Mouse (Mus musculus): Measurements from ENCODE around the gene Gm5475. TPM values are rescaled to one million over a fixed set of nuclear protein-coding genes. Genes with fewer than 3 reads are reported as not detected.

The Gm5475 gene
- polyA plus RNA-seq, 1 experiment, result 0.02 TPM

DNA sequence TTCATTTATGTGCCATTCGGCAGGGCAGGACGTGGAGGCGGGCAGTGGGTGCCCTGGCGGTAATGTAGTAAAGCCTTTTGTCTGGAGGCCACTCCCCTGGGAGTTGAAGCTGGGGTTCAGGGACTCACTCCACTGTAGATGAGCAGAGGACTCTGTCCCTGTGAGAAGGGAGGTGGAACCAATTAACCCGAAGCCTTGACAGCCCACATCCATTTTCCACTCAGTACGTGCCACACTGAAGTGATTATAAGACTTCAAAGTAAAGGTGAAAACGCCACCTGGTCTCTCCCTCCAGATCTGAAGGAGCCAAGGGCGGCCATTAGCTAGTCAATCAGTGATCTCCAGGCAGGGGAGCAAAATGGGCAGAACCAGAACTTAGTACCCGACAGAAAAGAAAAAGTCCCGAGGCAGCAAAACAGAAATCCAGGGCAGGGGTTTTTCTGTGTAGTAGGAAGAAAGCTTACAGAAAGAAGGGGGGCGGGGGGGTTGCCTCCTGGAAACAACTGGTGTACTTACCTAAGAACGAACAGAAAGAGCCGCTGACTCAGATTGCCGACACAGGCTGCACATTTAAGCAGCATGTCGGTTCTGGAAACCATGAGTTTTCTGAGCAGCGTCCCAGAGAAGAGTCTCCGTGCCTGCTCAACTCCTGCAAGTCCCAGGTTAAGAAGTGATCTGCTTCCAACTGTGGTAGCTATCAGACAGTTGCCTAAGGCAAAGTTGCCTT lies 2.6 kb downstream of the Gm5475 start, which contains the start of gene Slc11a2:
Gene Slc11a2 (minus strand): TSS at position 677 of the 727 bp plus-strand sequence.
- TF ChIP-seq FOSL1 (IDR thresholded peaks at IDR 0.05; ENCODE audit: insufficient read depth, low read length, poor library complexity, severe bottlenecking) (no peak), MAX (IDR thresholded peaks at IDR 0.05) (no peak), MYOD1 (IDR thresholded peaks at IDR 0.05; ENCODE audit: control insufficient read depth, insufficient read length, low read depth) (no peak), MYOG (IDR thresholded peaks at IDR 0.05; ENCODE audit: control insufficient read depth, extremely low read depth, insufficient read length) (no peak), CTCF (IDR thresholded peaks at IDR 0.05; ENCODE audit: control insufficient read depth, insufficient read depth, insufficient read length) (no peak), CEBPB (IDR thresholded peaks at IDR 0.05; ENCODE audit: low read depth) (no peak), USF1 (IDR thresholded peaks at IDR 0.05; ENCODE audit: low read depth) (no peak)
- H3ac ChIP-seq (ENCODE audit: control insufficient read depth, insufficient read length, low read depth), result peak within 1 kb of the TSS; percentile 10
- H3K36me3 ChIP-seq (ENCODE audit: control insufficient read depth, insufficient read depth), result no peaks in the 10 kb centered on the region
- H3K27me3 ChIP-seq (ENCODE audit: control insufficient read depth, insufficient read depth, insufficient read length), result no peaks in the 10 kb centered on the region
- peaks cover 20% of the 10 kb centered on the region for H3K79me3 ChIP-seq (ENCODE audit: low read depth)
- H3K4me3 ChIP-seq (ENCODE audit: insufficient read depth, poor library complexity, severe bottlenecking), result no peak within 1 kb of the TSS
- H3K79me2 ChIP-seq (ENCODE audit: control insufficient read depth, insufficient read depth), result peaks cover 32% of the 10 kb centered on the region

DNA sequence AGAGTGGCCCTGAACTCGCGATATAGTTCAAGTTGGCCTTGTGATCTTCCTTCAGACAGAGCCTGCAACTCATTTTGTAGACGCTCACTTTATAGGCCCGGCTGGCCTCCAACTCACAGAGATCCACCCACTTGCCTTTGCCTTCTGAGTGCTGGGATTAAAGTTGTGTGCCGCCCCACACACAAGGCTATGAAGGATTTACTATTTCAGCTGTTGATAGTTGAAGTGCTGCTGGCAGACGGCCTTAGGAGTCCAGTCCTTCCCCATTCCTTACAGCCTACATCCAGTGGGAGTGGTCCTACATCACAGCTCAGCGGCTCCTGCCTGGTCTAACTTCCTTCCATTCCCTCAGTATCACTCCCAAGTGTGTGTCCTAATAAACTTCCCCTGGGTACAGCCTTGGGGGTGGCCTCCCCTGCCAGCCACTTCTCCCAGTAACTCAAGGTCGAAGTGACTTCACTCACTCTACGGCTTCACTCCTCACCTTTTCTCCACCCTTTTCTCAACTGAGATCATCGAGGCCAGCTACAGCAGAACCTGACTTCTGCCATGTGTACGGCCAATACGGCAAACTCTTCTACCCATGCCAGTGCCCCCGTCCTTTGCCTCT lies 6.5 kb downstream of the Gm5475 start:
- Histone ChIP-seq H3ac (ENCODE audit: control insufficient read depth, insufficient read length, low read depth) (no peak overlapping the region), H3K79me3 (ENCODE audit: low read depth) (no peaks in the 10 kb centered on the region), H3K79me2 (ENCODE audit: control insufficient read depth, insufficient read depth) (no peaks in the 10 kb centered on the region), H3K36me3 (ENCODE audit: control insufficient read depth, insufficient read depth) (no peaks in the 10 kb centered on the region), H3K27me3 (ENCODE audit: control insufficient read depth, insufficient read depth, insufficient read length) (no peaks in the 10 kb centered on the region), H3K4me3 (ENCODE audit: insufficient read depth, poor library complexity, severe bottlenecking) (no peak overlapping the region)
- TF ChIP-seq CEBPB (IDR thresholded peaks at IDR 0.05; ENCODE audit: low read depth) (no peak), MAX (IDR thresholded peaks at IDR 0.05) (no peak), USF1 (IDR thresholded peaks at IDR 0.05; ENCODE audit: low read depth) (no peak), FOSL1 (IDR thresholded peaks at IDR 0.05; ENCODE audit: insufficient read depth, low read length, poor library complexity, severe bottlenecking) (no peak), MYOG (IDR thresholded peaks at IDR 0.05; ENCODE audit: control insufficient read depth, extremely low read depth, insufficient read length) (no peak), CTCF (IDR thresholded peaks at IDR 0.05; ENCODE audit: control insufficient read depth, insufficient read depth, insufficient read length) (no peak), MYOD1 (IDR thresholded peaks at IDR 0.05; ENCODE audit: control insufficient read depth, insufficient read length, low read depth) (no peak)

DNA sequence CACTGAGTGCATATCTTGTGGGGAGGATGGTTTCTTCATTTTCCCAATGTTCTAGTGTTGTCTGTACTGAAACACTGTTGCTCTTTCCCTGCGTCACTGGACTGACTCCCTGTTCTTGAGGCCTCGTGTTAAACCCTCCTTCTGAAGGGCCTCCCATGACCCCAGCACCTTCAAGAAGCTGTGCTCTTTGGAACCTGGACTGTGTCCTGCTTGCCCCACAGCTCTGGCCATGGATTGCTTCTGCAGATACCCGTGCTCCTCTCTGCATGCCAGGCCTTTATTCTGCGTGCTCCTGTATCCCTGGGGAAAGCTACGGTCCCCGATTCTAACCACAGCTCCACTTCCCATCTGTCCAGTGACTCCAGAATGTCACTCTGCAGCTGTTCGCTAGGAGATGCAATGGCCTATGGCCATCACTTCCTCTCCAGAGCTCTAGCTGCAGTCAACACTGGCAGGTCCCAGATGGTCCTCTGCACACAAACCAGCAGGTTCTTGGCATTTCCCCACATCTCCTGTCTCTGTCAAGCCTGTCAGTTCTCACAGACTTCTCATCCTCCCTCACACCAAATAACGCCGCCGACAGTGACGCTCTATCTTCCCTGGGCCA lies 8.1 kb downstream of the Gm5475 start:
- H3K79me3 ChIP-seq (ENCODE audit: low read depth), result no peaks in the 10 kb centered on the region
- H3ac ChIP-seq (ENCODE audit: control insufficient read depth, insufficient read length, low read depth), result no peak overlapping the region
- no peak overlapping the region for H3K4me3 ChIP-seq (ENCODE audit: insufficient read depth, poor library complexity, severe bottlenecking)
- TF ChIP-seq MYOD1 (IDR thresholded peaks at IDR 0.05; ENCODE audit: control insufficient read depth, insufficient read length, low read depth) (no peak), MAX (IDR thresholded peaks at IDR 0.05) (no peak), CTCF (IDR thresholded peaks at IDR 0.05; ENCODE audit: control insufficient read depth, insufficient read depth, insufficient read length) (no peak), MYOG (IDR thresholded peaks at IDR 0.05; ENCODE audit: control insufficient read depth, extremely low read depth, insufficient read length) (no peak), USF1 (IDR thresholded peaks at IDR 0.05; ENCODE audit: low read depth) (no peak), FOSL1 (IDR thresholded peaks at IDR 0.05; ENCODE audit: insufficient read depth, low read length, poor library complexity, severe bottlenecking) (no peak), CEBPB (IDR thresholded peaks at IDR 0.05; ENCODE audit: low read depth) (no peak)
- no peaks in the 10 kb centered on the region for H3K27me3 ChIP-seq (ENCODE audit: control insufficient read depth, insufficient read depth, insufficient read length)
- H3K36me3 ChIP-seq (ENCODE audit: control insufficient read depth, insufficient read depth), result no peaks in the 10 kb centered on the region
- H3K79me2 ChIP-seq (ENCODE audit: control insufficient read depth, insufficient read depth), result no peaks in the 10 kb centered on the region

DNA sequence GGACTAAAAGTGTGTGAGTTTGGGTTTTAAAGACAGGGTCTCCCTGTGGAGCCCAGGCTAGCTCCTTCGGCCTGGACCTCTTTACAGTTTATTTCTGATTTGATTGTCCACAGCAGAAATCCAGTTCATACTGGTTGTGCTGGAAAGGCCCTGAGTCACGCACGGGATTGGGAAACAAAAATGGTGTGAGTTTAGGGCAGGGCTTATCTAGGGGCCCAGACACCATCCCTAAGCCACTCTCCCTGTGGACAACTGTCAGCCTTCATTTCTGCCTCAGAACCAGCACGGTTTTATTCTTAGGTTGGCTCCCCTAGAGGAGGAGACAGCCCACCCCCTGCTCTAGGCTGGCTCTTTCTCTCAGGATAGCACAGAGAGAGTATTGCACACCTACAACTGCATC lies 11.3 kb downstream of the Gm5475 start:
- H3K36me3 ChIP-seq (ENCODE audit: control insufficient read depth, insufficient read depth), result no peaks in the 10 kb centered on the region
- no peaks in the 10 kb centered on the region for H3K79me2 ChIP-seq (ENCODE audit: control insufficient read depth, insufficient read depth)
- H3K79me3 ChIP-seq (ENCODE audit: low read depth), result no peaks in the 10 kb centered on the region
- H3ac ChIP-seq (ENCODE audit: control insufficient read depth, insufficient read length, low read depth), result no peak overlapping the region
- TF ChIP-seq USF1 (IDR thresholded peaks at IDR 0.05; ENCODE audit: low read depth) (no peak), MYOG (IDR thresholded peaks at IDR 0.05; ENCODE audit: control insufficient read depth, extremely low read depth, insufficient read length) (no peak), MYOD1 (IDR thresholded peaks at IDR 0.05; ENCODE audit: control insufficient read depth, insufficient read length, low read depth) (no peak), CEBPB (IDR thresholded peaks at IDR 0.05; ENCODE audit: low read depth) (no peak), FOSL1 (IDR thresholded peaks at IDR 0.05; ENCODE audit: insufficient read depth, low read length, poor library complexity, severe bottlenecking) (no peak), CTCF (IDR thresholded peaks at IDR 0.05; ENCODE audit: control insufficient read depth, insufficient read depth, insufficient read length) (no peak), MAX (IDR thresholded peaks at IDR 0.05) (no peak)
- peaks cover 4% of the 10 kb centered on the region for H3K27me3 ChIP-seq (ENCODE audit: control insufficient read depth, insufficient read depth, insufficient read length)
- no peak overlapping the region for H3K4me3 ChIP-seq (ENCODE audit: insufficient read depth, poor library complexity, severe bottlenecking)

DNA sequence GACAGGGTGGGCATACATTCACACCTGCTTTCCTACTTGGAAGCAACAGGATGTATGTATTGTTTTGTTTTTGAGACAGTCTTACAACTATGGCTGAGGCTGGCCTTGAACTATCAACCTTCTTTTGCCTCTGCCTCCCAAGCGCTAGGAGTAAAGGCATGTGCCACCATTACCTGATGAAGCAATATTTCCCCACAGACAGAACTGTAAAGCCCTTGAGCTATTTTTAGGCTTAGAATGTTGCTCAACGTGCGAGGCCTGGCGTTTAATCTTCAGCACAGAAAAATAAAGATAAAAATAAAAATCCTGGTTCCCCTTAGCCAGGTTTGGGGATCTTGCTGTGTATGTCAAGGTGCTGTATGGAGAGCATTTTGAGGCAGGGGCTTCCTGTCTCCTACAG lies 14.2 kb downstream of the Gm5475 start:
- Histone ChIP-seq H3K4me3 (ENCODE audit: insufficient read depth, poor library complexity, severe bottlenecking) (no peak overlapping the region), H3ac (ENCODE audit: control insufficient read depth, insufficient read length, low read depth) (no peak overlapping the region), H3K27me3 (ENCODE audit: control insufficient read depth, insufficient read depth, insufficient read length) (peaks cover 4% of the 10 kb centered on the region), H3K79me3 (ENCODE audit: low read depth) (no peaks in the 10 kb centered on the region), H3K79me2 (ENCODE audit: control insufficient read depth, insufficient read depth) (no peaks in the 10 kb centered on the region), H3K36me3 (ENCODE audit: control insufficient read depth, insufficient read depth) (no peaks in the 10 kb centered on the region)
- peak; percentile 14 for TF ChIP-seq CEBPB (IDR thresholded peaks at IDR 0.05; ENCODE audit: low read depth)
- TF ChIP-seq CTCF (IDR thresholded peaks at IDR 0.05; ENCODE audit: control insufficient read depth, insufficient read depth, insufficient read length), result no peak

All from C2C12 (cell line).